Mouse (Mus musculus) ES-E14 (cell line): ENCODE results near the gene Spryd4. TPM values are rescaled to one million over a fixed set of nuclear protein-coding genes. Genes with fewer than 3 reads are reported as not detected.

Experiments
- DNase-seq: peaks from one replicate; pipeline ENCODE4 v3.0.0-alpha.2; 2013; ENCODE audit warnings: low read depth, low spot score
- H3K27ac ChIP-seq: 2 replicates; pipeline ENCODE4 v1.5.1; 2012; ENCODE audit warnings: low read depth, mild to moderate bottlenecking, low read length, moderate library complexity, mixed read lengths; ENCODE audit not compliant: poor library complexity, insufficient read depth, severe bottlenecking
- H3K36me3 ChIP-seq: 2 replicates; pipeline ENCODE4 v1.6.1; 2012; ENCODE audit warnings: mild to moderate bottlenecking, low read length, moderate library complexity, mixed read lengths; ENCODE audit not compliant: control insufficient read depth, poor library complexity, insufficient read depth, severe bottlenecking
- H3K4me1 ChIP-seq, 2 experiments: fragments of 150-350 bp in 1 of 2; sonication (generic) in 1 of 2; 2 replicates each; pipeline ENCODE4 v1.6.1; 2012; ENCODE audit warnings: low read length in 2 of 2, mild to moderate bottlenecking in 1 of 2, mixed read lengths in 1 of 2; ENCODE audit not compliant: control insufficient read depth in 2 of 2, insufficient read depth in 2 of 2, poor library complexity in 1 of 2
- H3K4me3 ChIP-seq, 2 experiments: fragments of 150-350 bp in 1 of 2; sonication (generic) in 1 of 2; 2 replicates each; pipeline ENCODE4 v1.5.1; 2012; ENCODE audit warnings: low read length in 2 of 2, low read depth in 1 of 2, mild to moderate bottlenecking in 1 of 2, mixed read lengths in 1 of 2; ENCODE audit not compliant: insufficient read depth in 1 of 2, poor library complexity in 1 of 2, severe bottlenecking in 1 of 2
- H3K9ac ChIP-seq: 2 replicates; pipeline ENCODE4 v1.6.1; 2012; ENCODE audit warnings: low read depth, mild to moderate bottlenecking, low read length, mixed read lengths; ENCODE audit not compliant: poor library complexity, insufficient read depth, severe bottlenecking
- H3K9me3 ChIP-seq: fragments of 150-350 bp; sonication (generic); 2 replicates; pipeline ENCODE4 v1.6.1; 2012; ENCODE audit warnings: low read depth, mild to moderate bottlenecking, low read length; ENCODE audit not compliant: control insufficient read depth, insufficient read depth
- CHD2 ChIP-seq: IDR thresholded peaks from 2 replicates; pipeline ENCODE4 v1.6.1; 2014; ENCODE audit warnings: mild to moderate bottlenecking, low read depth, low read length, inconsistent platforms
- HCFC1 ChIP-seq: IDR thresholded peaks from 2 replicates; pipeline ENCODE4 v1.6.1; 2012; ENCODE audit warnings: low read length, inconsistent platforms, borderline replicate concordance; ENCODE audit not compliant: insufficient read depth
- MAFK ChIP-seq: IDR thresholded peaks from 2 replicates; pipeline ENCODE4 v1.6.1; 2014; ENCODE audit warnings: mild to moderate bottlenecking, low read depth, low read length, inconsistent platforms; ENCODE audit not compliant: insufficient read depth
- ZC3H11A ChIP-seq: IDR thresholded peaks from 2 replicates; pipeline ENCODE4 v1.6.1; 2012; ENCODE audit warnings: low read depth, mild to moderate bottlenecking, inconsistent platforms, low read length, borderline replicate concordance
- ZNF384 ChIP-seq: IDR thresholded peaks from 2 replicates; pipeline ENCODE4 v1.6.1; 2012; ENCODE audit warnings: low read depth, low read length, inconsistent platforms
- in situ Hi-C, 2 experiments: fragments of 600-800 bp; cut with MboI; formaldehyde crosslinking; loops; one replicate each; pipeline ENCODE4 v1.15.1; 2025; ENCODE audit warnings: low sequenced_read_pairs in 2 of 2, inconsistent platforms in 1 of 2; ENCODE audit not compliant: unreplicated experiment in 2 of 2
- total RNA-seq: library from RNA; depleted of rRNA; stranded (reverse); fragments of 300-350 nt; gene quantifications from 2 replicates; pipeline ENCODE4 v1.2.3, GENCODE M21; 2012

The Spryd4 gene
- total RNA-seq, 1 experiment = 24.9 TPM

GRCm38 (mm10) chr10:128255925-128256324 lies 44.3 kb upstream of the Spryd4 start:
- no peaks in the 10 kb centered on the region for H3K4me1 ChIP-seq
- H3K9ac ChIP-seq = no peak overlapping the region
- H3K4me3 ChIP-seq = no peak overlapping the region
- H3K27ac ChIP-seq = no peak overlapping the region
- H3K36me3 ChIP-seq = peaks cover 16% of the 10 kb centered on the region
- no peak for DNase-seq
- in situ Hi-C loops = no loop called here
- TF ChIP-seq ZC3H11A (no peak), MAFK (no peak), HCFC1 (no peak)
- H3K9me3 ChIP-seq = no peaks in the 10 kb centered on the region

GRCm38 (mm10) chr10:128253677-128254255 lies 42.2 kb upstream of the Spryd4 start, which contains the start of gene Apon:
Gene Apon (plus strand): TSS chr10:128254096.
- Histone ChIP-seq H3K36me3 (peaks cover 36% of the 10 kb centered on the region), H3K4me1 (no peaks in the 10 kb centered on the region), H3K9me3 (no peaks in the 10 kb centered on the region), H3K27ac (no peak within 1 kb of the TSS; the same call in 1 of the 2 replicates), H3K9ac (no peak within 1 kb of the TSS), H3K4me3 (0 out of 4 replicates have a peak within 1 kb of the TSS, but pooled peaks of 1 of the 2 experiments have one; percentile 15)
- no peak for DNase-seq
- in situ Hi-C loops = no loop called here
- TF ChIP-seq ZNF384 = no peak
- TF ChIP-seq CHD2 = no peak
- TF ChIP-seq ZC3H11A = no peak
- no peak for TF ChIP-seq MAFK
- TF ChIP-seq HCFC1 = no peak

DNA sequence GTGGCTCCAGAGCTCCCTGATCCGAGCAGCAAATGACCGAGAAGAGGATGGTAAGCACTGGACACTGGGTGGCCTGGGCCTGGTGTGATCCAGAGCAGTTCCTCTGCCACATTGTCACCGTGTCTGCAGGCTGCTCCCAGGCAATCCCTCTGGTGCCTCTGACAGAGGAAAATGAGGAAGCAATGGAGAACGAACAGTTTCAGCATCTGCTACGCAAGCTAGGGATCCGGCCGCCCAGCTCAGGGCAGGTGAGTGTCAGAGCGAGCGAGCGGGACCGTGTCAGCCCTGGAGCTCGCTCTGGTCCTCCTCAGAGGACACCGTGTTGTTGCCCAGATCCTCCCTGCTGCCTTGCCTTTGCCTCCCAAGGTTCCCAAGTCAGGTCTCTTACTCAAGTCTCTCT lies 39.0 kb upstream of the Spryd4 start:
- Histone ChIP-seq H3K36me3 (peaks cover 59% of the 10 kb centered on the region), H3K9ac (no peak overlapping the region), H3K9me3 (no peaks in the 10 kb centered on the region), H3K4me1 (peaks cover 0 to 6% of the 10 kb centered on the region in 2 experiments; a peak in 1 of 4 replicates), H3K27ac (no peak overlapping the region), H3K4me3 (no peak overlapping the region)
- in situ Hi-C loops = no loop called here
- DNase-seq = no peak
- TF ChIP-seq CHD2 (no peak), HCFC1 (no peak), ZNF384 (no peak), MAFK (no peak), ZC3H11A (no peak)

- DNase-seq = peak; percentile 80
- H3K9me3 ChIP-seq = no peaks in the 10 kb centered on the region
- in situ Hi-C loops = no loop called here
Measured at GRCm38 (mm10) chr10:128247020-128247732, 35.6 kb upstream of the Spryd4 start.

More at GRCm38 (mm10) chr10:128247020-128247732, 35.6 kb upstream of the Spryd4 start:
- peak overlapping the region; percentile 10 to 21; a peak in 1 of 4 replicates for H3K4me3 ChIP-seq
- no peak for TF ChIP-seq ZC3H11A
- TF ChIP-seq ZNF384 = no peak
- no peak for TF ChIP-seq CHD2
- TF ChIP-seq HCFC1 = no peak
- TF ChIP-seq MAFK = no peak
- H3K4me1 ChIP-seq = peaks cover 0 to 6% of the 10 kb centered on the region in 2 experiments; a peak in 1 of 4 replicates
- H3K9ac ChIP-seq = no peak overlapping the region
- H3K27ac ChIP-seq = peak overlapping the region; percentile 84; the same call in 1 of the 2 replicates
- H3K36me3 ChIP-seq = peaks cover 75% of the 10 kb centered on the region
